Mouse (Mus musculus) neural tube, embryonic 15.5 days (tissue): Measurements from ENCODE around the gene Clmn. TPM values are rescaled to one million over a fixed set of nuclear protein-coding genes. Genes with fewer than 3 reads are reported as not detected.
A peak's percentile ranks its signal among the peaks of the same experiment; 100 is the strongest.
"Not testable (repeated sequence)": the region's sequence is repeated elsewhere in the genome, so short reads cannot be mapped to it uniquely, and the experiment has no call there.

Source experiments
- ATAC-seq: fragments of 200-750 bp; cut with Nextera tagmentation; 2 replicates; pipeline ENCODE4 v1.8.0; 2017; ENCODE audit warnings: mild to moderate bottlenecking, moderate TSS enrichment, moderate library complexity; ENCODE audit not compliant: low FRiP score
- H3K27ac ChIP-seq: fragments of 300-500 bp; sonication (generic); replicated peaks from 2 replicates; pipeline ENCODE4 v1.5.1; 2015; ENCODE audit warnings: mild to moderate bottlenecking, inconsistent platforms
- H3K27me3 ChIP-seq: fragments of 300-500 bp; sonication (generic); replicated peaks from 2 replicates; pipeline ENCODE4 v1.6.1; 2015; ENCODE audit warnings: inconsistent platforms
- H3K36me3 ChIP-seq: fragments of 300-500 bp; sonication (generic); 2 replicates; pipeline ENCODE4 v1.6.1; 2015; ENCODE audit warnings: inconsistent platforms
- H3K4me1 ChIP-seq: fragments of 300-500 bp; sonication (generic); 2 replicates; pipeline ENCODE4 v1.6.1; 2015; ENCODE audit warnings: inconsistent platforms
- H3K4me2 ChIP-seq: fragments of 300-500 bp; sonication (generic); 2 replicates; pipeline ENCODE4 v1.6.1; 2015; ENCODE audit warnings: inconsistent platforms, mild to moderate bottlenecking, moderate library complexity
- H3K4me3 ChIP-seq: fragments of 300-500 bp; sonication (generic); replicated peaks from 2 replicates; pipeline ENCODE4 v1.5.1; 2015; ENCODE audit warnings: mild to moderate bottlenecking, inconsistent platforms
- H3K9ac ChIP-seq: fragments of 300-500 bp; sonication (generic); replicated peaks from 2 replicates; pipeline ENCODE4 v1.6.1; 2015; ENCODE audit warnings: mild to moderate bottlenecking, inconsistent platforms
- H3K9me3 ChIP-seq: fragments of 300-500 bp; sonication (generic); replicated peaks from 2 replicates; pipeline ENCODE4 v1.6.1; 2016; ENCODE audit warnings: inconsistent platforms
- WGBS: fragments of 180-500 bp; shearing (Covaris S2); methylation state at CpG from one replicate; pipeline ENCODE4 v1.1.7; 2015; ENCODE audit warnings: mixed read lengths; 5-methylcytosine and 5-hydroxymethylcytosine counted together
- polyA plus RNA-seq: library from polyadenylated mRNA; unstranded; fragments of >200 nt; fragmentation: Nextera tagmentation; extraction: Ambion mirVana; gene quantifications from 2 replicates; pipeline ENCODE4 v1.2.1, GENCODE M21; 2015

The Clmn gene
- polyA plus RNA-seq, 1 experiment from 2014 or later: 1.3 TPM

DNA sequence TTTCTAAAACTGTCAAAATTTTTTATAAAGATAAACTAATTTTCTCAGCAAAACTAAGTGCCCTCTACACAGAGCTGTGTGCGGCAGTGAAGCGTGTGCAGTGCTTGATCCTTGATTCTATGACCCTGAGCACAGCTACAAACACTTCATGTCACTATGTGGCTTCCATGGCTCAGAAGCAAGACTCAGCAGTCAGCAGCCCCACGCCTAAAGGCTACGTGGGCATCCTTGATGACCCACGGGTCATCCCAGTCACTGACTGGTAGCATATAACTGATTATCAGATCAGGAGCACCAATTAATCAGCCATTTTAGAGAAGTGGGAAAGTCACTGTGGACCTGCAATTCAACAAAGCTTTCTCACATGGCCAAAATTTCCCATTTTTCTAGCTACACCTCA, 117.6 kb downstream of the Clmn start:
- H3K36me3 ChIP-seq: no peaks in the 10 kb centered on the region
- H3K27ac ChIP-seq: no peak overlapping the region
- whole genome bisulfite sequencing: 92% methylated on average over 5 of the region's 5 CpGs
- H3K27me3 ChIP-seq: no peaks in the 10 kb centered on the region
- H3K4me2 ChIP-seq: no peak overlapping the region
- no peak overlapping the region for H3K4me3 ChIP-seq
- peaks cover 54% of the 10 kb centered on the region for H3K4me1 ChIP-seq
- ATAC-seq: no peak
- H3K9me3 ChIP-seq: no peaks in the 10 kb centered on the region
- H3K9ac ChIP-seq: no peak overlapping the region

DNA sequence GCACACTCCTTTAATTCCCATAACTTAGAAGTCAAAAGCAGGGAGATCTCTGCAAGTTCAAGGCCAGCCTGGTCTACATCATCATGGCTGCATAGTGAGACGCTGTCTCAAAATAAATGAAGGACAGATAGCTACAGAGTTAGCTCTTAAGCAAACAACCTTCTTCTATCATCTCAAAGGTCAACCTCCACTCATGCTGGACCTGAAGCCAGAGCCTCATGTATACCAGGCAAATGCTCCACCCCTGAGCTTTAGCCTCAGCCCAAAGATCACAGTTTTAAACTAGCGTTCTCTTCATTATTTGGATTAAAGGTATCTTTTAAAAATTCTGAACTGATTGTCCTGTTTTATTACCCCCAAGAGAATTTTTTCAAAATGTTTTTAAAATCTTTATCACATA, 118.3 kb downstream of the Clmn start:
- Histone ChIP-seq H3K27me3 (no peaks in the 10 kb centered on the region), H3K4me3 (no peak overlapping the region), H3K4me1 (peaks cover 59% of the 10 kb centered on the region), H3K4me2 (no peak overlapping the region), H3K9ac (no peak overlapping the region), H3K9me3 (no peaks in the 10 kb centered on the region), H3K27ac (no peak overlapping the region), H3K36me3 (no peaks in the 10 kb centered on the region)
- 97% methylated on average over 2 of the region's 2 CpGs for WGBS
- no peak for ATAC-seq

DNA sequence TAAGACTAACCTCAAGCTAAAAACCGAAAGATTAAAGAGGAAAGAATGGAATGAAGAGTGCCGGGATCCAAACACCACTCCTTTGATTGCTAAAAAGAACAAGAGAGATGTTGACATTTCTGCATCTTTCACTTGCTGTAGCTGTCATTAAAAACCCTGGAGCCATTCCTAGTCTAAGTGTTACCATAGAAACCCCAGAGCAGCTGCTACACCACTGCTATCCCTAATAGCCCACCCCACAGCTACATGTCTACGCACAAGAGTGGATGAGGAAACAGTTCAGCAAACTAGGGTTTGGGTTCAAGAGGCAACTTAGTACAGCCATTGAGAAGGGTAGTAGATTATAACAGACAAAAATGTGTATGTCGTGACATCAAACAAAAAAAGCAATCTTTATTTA, 121.2 kb downstream of the Clmn start:
- Histone ChIP-seq H3K4me1 (peaks cover 43% of the 10 kb centered on the region), H3K27ac (no peak overlapping the region), H3K9me3 (no peaks in the 10 kb centered on the region), H3K36me3 (no peaks in the 10 kb centered on the region), H3K9ac (no peak overlapping the region), H3K4me2 (no peak overlapping the region), H3K27me3 (no peaks in the 10 kb centered on the region), H3K4me3 (no peak overlapping the region)
- WGBS: 47% methylated on average over 4 of the region's 4 CpGs
- ATAC-seq: peak; percentile 60

DNA sequence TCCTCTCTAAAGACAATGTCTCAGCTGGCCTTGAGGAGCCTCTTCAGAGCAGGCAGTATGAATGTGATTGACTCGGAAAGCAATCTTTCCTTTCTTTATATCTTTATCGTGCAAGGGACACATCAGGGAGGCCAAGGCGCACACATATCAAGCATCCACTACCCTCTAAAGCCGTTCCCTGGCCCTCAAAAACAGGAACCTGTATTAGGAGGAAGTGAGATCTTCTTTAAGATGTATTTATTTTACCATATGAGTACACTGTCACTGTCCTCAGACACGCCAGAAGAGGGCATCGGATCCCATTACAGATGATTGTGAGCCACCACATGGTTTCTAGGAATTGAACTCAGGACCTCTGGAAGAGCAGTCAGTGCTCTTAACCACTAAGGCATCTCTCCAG, 122.6 kb downstream of the Clmn start:
- H3K27me3 ChIP-seq: no peaks in the 10 kb centered on the region
- no peak for ATAC-seq
- H3K9ac ChIP-seq: no peak overlapping the region
- no peaks in the 10 kb centered on the region for H3K9me3 ChIP-seq
- H3K4me1 ChIP-seq: peaks cover 43% of the 10 kb centered on the region
- H3K27ac ChIP-seq: no peak overlapping the region
- H3K4me2 ChIP-seq: no peak overlapping the region
- 82% methylated on average over 6 of the region's 6 CpGs for WGBS
- no peaks in the 10 kb centered on the region for H3K36me3 ChIP-seq
- no peak overlapping the region for H3K4me3 ChIP-seq

DNA sequence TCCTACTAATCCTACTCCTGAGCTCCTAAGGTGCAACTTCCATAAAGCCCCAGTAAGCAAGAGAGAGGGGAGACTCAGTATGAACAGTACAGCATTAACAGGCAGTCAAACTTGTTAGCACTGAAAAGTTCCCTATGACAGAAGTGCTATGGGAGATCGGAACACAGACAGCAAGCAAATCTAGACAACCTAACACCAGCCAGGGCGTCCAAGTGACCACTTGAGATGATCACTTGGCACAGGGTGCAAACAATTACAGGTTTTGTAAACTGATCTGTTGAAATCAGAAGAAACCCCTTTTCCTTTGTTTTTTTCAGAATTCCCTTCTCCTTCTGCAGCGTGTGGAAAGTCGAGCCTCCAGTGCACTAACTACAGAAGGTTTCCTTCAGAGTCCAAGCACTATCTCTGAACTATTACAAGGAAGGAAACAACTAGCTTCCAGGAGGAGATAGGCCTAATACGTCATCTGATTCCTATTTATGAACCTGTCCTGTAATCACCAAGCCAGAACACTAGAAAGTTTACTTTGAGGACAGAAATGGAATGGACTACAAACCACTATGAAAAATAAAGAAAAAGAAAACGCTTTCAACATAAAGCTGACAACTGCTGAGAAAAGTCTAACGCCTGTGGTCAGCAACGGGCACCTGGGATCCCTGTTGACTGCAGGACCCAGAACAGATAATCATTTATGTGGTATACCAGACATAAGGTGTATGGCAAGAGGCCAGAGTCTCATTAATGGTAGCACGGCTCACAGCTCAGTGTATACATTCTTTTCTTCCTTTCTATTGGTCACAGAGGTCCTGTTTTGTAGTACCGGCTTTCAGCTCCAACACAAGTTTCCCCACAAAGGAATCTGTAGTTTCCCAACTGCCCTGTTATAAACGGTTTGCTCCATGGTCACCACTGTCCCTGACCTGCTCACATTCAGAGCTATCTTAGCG, 123.8 kb downstream of the Clmn start:
- WGBS: 61% methylated on average over 12 of the region's 12 CpGs
- Histone ChIP-seq H3K4me2 (no peak overlapping the region), H3K4me3 (no peak overlapping the region), H3K27ac (no peak overlapping the region), H3K9me3 (no peaks in the 10 kb centered on the region), H3K4me1 (peaks cover 50% of the 10 kb centered on the region), H3K36me3 (no peaks in the 10 kb centered on the region), H3K27me3 (no peaks in the 10 kb centered on the region), H3K9ac (no peak overlapping the region)
- ATAC-seq: no peak

GRCm38 (mm10) chr12:104738931-104739330, 125.9 kb downstream of the Clmn start:
- H3K36me3 ChIP-seq: no peaks in the 10 kb centered on the region
- no peaks in the 10 kb centered on the region for H3K9me3 ChIP-seq
- peaks cover 49% of the 10 kb centered on the region for H3K4me1 ChIP-seq
- no peak overlapping the region for H3K4me3 ChIP-seq
- H3K27me3 ChIP-seq: no peaks in the 10 kb centered on the region
- H3K4me2 ChIP-seq: no peak overlapping the region
- H3K9ac ChIP-seq: no peak overlapping the region
- H3K27ac ChIP-seq: no peak overlapping the region
- 20% methylated on average over 3 of the region's 3 CpGs for WGBS
- no peak for ATAC-seq

DNA sequence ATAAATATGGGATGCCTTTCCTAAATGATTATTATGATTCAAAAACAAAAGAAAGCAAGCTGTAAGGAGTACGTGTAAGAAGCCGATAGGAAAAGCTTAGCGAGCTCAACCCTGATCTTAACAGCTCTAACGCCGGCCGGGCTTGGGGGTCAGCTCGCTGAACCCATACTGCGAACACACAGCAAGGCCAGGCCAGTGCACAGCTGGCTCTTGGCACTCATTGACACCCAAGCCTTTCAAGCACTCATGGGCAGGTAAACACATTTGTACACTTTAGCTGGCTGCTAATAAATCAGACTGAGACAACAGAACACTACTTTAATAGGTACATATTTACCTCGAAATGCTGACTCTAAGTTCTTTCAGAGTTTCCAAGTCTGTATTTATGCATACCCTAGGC, 126.4 kb downstream of the Clmn start:
- Histone ChIP-seq H3K9me3 (no peaks in the 10 kb centered on the region), H3K9ac (no peak overlapping the region), H3K4me3 (no peak overlapping the region), H3K4me2 (no peak overlapping the region), H3K36me3 (no peaks in the 10 kb centered on the region), H3K27me3 (no peaks in the 10 kb centered on the region), H3K4me1 (peaks cover 46% of the 10 kb centered on the region), H3K27ac (no peak overlapping the region)
- WGBS: 40% methylated on average over 9 of the region's 9 CpGs
- ATAC-seq: no peak

GRCm38 (mm10) chr12:104737666-104738065, 127.2 kb downstream of the Clmn start:
- Histone ChIP-seq H3K4me3 (no peak overlapping the region), H3K36me3 (no peaks in the 10 kb centered on the region), H3K9ac (no peak overlapping the region), H3K4me2 (no peak overlapping the region), H3K4me1 (peaks cover 39% of the 10 kb centered on the region), H3K27me3 (no peaks in the 10 kb centered on the region), H3K9me3 (no peaks in the 10 kb centered on the region), H3K27ac (no peak overlapping the region)
- ATAC-seq: no peak
- 34% methylated on average over 10 of the region's 10 CpGs for WGBS

GRCm38 (mm10) chr12:104735993-104736395, 128.9 kb downstream of the Clmn start:
- H3K4me3 ChIP-seq: no peak overlapping the region
- 15% methylated on average over 3 of the region's 3 CpGs for whole genome bisulfite sequencing
- ATAC-seq: 0 out of 2 replicates have a peak, but pooled peaks have one; percentile 11
- H3K27me3 ChIP-seq: no peaks in the 10 kb centered on the region
- peaks cover 4% of the 10 kb centered on the region; the same call in 1 of the 2 replicates for H3K36me3 ChIP-seq
- H3K4me2 ChIP-seq: no peak overlapping the region
- peaks cover 30% of the 10 kb centered on the region for H3K4me1 ChIP-seq
- no peaks in the 10 kb centered on the region for H3K9me3 ChIP-seq
- no peak overlapping the region for H3K27ac ChIP-seq
- H3K9ac ChIP-seq: no peak overlapping the region

- no peak for ATAC-seq
- H3K9me3 ChIP-seq: no peaks in the 10 kb centered on the region
- no peak overlapping the region for H3K4me2 ChIP-seq
- no peak overlapping the region for H3K4me3 ChIP-seq
- no peak overlapping the region for H3K27ac ChIP-seq
- H3K4me1 ChIP-seq: peaks cover 20% of the 10 kb centered on the region
- no peak overlapping the region for H3K9ac ChIP-seq
- peaks cover 26% of the 10 kb centered on the region for H3K36me3 ChIP-seq
- no peaks in the 10 kb centered on the region for H3K27me3 ChIP-seq
These were observed 131.7 kb downstream of the Clmn start for GRCm38 (mm10) chr12:104733165-104733564.

GRCm38 (mm10) chr12:104731782-104732181, 133.1 kb downstream of the Clmn start:
- Histone ChIP-seq H3K4me3 (no peak overlapping the region), H3K4me2 (no peak overlapping the region), H3K9ac (no peak overlapping the region), H3K27ac (no peak overlapping the region), H3K9me3 (no peaks in the 10 kb centered on the region), H3K4me1 (peaks cover 9% of the 10 kb centered on the region), H3K36me3 (peaks cover 38% of the 10 kb centered on the region), H3K27me3 (no peaks in the 10 kb centered on the region)
- 15% methylated on average over 3 of the region's 3 CpGs for WGBS
- no peak for ATAC-seq

DNA sequence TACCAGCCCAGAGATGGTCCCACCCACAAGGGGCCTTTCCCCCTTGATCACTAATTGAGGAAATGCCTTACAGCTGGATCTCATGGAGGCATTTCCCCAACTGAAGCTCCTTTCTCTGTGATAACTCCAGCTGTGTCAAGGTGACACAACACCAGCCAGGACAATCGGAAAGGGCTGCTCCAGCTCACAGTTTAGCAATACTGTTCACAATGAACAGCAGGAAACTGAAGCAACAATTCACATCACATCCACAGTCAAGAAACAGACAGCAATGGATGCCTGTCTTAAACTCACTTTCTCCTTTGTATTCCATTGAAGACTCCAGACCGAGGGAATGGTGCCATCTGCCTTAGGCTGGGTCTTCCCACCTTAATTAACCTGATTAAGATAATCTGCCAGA, 138.4 kb downstream of the Clmn start:
- H3K36me3 ChIP-seq: peaks cover 72% of the 10 kb centered on the region
- not testable (repeated sequence) for H3K9me3 ChIP-seq, H3K4me1 ChIP-seq, H3K4me3 ChIP-seq, H3K27me3 ChIP-seq, H3K27ac ChIP-seq, H3K4me2 ChIP-seq, ATAC-seq, H3K9ac ChIP-seq
- 77% methylated on average over 2 of the region's 2 CpGs for WGBS
